Mouse (Mus musculus): ENCODE data around the gene Rassf6.
A peak's percentile ranks its signal among the peaks of the same experiment; 100 is the strongest.

Rassf6 gene

DNA sequence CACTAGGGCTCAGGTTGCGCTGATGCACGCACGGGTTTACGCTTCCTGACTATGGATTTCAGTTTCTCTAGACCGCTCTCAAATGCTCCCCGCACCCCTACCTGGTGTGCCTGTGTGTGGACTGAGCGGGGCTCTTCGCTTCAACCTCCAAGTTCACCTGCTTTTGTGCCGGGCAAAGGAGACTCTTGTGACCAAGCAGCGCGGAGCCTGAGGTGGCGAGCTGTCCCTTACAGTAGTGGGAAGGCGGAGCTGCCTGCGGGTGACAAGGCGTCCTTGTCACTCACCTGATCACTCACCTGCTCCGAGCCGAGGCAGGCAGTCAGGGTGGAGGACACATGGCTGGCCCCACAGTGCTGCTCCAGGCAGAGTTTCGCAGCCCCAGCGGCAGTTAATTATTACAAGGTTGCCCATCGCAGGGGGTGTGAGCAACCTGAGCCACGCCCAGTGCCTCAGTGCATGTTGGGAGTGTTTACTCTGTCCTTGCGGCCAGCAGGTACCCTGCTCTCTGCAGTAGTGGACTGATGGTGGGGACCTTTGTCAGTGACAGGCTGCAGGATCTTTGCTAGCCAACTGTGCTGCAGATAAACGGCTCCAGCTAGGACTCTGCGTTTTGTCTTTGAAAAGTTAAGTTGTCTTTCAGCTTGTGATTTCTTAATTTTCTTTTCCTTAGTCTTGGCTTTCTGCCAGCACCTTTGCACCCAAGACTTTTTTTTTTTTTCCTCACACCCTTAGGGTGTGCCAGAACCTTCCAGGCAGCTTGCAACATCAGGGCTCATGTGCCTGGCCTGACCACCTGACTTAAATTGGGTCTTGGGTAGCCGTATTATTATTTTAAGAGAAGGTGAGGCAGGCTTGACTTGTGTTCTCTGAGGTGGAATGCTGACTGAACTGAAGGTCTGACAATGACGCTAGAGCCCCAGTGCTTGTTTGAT is at the start of gene Rassf6:
TSS of gene Rassf6 (minus strand) at position 372 of the 932 bp plus-strand sequence.
- peak; percentile 79 for ATAC-seq (ENCODE audit: low TSS enrichment)

- ATAC-seq (ENCODE audit: low TSS enrichment): no peak
These were observed 49.1 kb upstream of the Rassf6 start for GRCm38 (mm10) chr5:90689426-90690128.

DNA sequence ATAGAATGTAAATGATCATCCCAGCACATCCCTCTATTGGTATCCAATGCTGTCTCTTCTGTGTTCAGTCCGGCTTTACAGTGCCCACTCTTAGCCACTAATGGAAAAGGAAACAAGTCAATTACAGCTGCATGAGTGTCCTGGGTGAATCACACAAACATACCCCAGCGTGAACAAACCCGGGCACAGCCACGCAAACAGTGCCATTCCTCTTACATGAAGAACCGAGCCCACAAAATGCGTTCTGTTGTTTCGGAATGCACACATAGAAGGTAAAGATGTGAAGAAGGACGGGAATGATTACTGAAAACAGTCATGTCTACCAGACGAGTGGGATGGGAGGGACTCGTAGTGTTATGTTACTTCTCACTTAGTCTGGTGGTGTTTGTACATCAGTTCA is 47.5 kb upstream of the Rassf6 start:
- no peak for ATAC-seq (ENCODE audit: low TSS enrichment)

GRCm38 (mm10) chr5:90684994-90685393 is 44.5 kb upstream of the Rassf6 start:
- no peak for ATAC-seq (ENCODE audit: low TSS enrichment)

- no peak for ATAC-seq (ENCODE audit: low TSS enrichment)
These were observed 41.4 kb upstream of the Rassf6 start for GRCm38 (mm10) chr5:90681842-90682241.

DNA sequence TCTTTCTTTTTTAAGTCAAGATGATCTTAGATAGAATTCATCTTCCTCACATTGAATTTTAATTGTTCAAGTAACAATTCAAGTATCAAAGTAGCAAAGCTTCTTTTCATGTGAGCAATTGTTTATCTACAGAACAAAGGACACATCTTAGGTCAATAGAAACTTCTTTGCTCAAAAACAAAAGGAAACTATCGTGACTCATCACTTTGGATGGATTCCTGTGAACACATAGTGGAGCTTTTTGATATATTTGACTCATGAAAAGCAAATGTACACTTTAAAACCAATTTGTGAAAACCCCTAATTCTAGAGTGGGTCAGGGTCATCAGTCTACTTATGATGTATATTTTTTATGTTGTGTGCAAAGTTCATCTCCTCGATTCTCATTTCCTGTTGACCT is 37.1 kb upstream of the Rassf6 start:
- no peak for ATAC-seq (ENCODE audit: low TSS enrichment)

- ATAC-seq (ENCODE audit: low TSS enrichment): no peak
These were observed 21.4 kb upstream of the Rassf6 start for GRCm38 (mm10) chr5:90661852-90662251.

- ATAC-seq (ENCODE audit: low TSS enrichment): peak; percentile 79
These were observed 21.0 kb upstream of the Rassf6 start for GRCm38 (mm10) chr5:90661436-90661835.

DNA sequence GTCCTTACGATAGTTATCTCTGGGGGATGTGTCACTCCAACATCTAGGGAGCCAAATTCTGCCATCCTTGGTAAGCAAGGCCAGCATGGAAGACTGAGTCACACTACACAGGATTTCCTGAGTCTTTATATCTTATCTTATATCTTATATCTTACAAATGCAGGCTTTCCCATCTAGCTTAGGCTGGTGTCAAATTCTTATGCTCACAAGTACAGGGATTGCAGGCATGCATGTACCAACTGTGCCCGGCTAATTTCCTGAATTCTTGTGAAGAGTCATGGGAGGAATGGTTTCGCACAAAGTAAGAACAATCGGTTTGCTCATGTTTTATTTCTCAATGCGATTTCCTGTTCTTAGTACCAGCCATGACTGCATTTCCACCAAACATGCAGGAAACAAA is 20.0 kb upstream of the Rassf6 start:
- ATAC-seq (ENCODE audit: low TSS enrichment): no peak

DNA sequence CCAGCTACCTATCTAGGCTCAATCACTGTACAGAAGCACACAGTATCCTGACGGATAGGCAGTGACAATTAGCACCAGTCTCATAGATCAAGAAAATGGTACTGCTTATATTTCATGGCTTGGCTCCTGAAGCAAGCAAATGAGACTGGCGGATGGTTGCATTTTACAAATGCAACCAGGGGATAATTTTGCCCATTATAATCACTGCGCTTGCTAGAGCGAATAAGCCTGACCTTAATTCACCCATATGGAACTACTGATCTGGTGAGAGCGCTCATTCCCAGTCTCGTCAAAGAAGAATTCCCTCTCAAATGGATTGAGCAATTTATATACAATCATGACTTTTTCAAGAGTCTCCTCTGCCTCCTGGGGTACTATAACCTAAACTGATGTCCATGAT is 16.2 kb upstream of the Rassf6 start:
- ATAC-seq (ENCODE audit: low TSS enrichment): no peak

DNA sequence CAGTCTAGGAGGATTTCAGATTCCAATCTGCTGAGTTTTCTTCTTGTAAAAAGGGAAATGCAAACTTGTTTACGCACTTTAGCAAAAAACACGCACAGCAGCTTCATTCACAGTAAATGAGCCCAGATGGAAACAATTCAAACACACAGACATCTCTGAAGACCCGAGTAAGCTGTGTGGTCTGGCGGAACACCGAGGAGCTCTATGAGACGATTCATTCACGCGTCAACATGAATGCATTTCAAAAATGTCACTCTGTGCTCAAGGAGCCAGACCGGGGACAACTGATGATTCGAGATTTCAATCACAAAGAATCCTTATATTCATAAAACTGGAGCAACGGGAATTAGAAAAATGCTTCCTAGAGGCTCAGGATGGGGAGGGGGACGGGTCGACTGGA is 15.4 kb upstream of the Rassf6 start:
- ATAC-seq (ENCODE audit: low TSS enrichment): no peak

GRCm38 (mm10) chr5:90654798-90655197 is 14.3 kb upstream of the Rassf6 start:
- no peak for ATAC-seq (ENCODE audit: low TSS enrichment)

DNA sequence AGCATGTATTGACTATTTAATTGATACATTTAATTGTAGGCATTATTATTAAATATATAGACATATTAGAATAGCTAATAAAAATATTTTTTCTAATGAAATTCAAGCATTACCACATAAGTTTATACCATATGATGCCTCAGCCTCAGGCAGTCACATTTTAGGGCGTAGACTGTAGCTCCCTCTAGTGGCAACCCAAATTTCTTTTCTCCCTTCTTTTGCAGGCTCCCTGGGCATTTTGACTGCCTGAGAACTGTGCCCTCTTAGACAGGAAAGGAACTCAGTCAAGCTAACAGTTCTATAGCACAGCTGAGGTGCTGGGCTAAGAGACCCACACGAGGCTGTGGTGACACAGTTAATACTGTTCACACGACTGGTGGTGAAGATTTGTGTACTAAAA is 12.3 kb upstream of the Rassf6 start:
- ATAC-seq (ENCODE audit: low TSS enrichment): peak; percentile 96

DNA sequence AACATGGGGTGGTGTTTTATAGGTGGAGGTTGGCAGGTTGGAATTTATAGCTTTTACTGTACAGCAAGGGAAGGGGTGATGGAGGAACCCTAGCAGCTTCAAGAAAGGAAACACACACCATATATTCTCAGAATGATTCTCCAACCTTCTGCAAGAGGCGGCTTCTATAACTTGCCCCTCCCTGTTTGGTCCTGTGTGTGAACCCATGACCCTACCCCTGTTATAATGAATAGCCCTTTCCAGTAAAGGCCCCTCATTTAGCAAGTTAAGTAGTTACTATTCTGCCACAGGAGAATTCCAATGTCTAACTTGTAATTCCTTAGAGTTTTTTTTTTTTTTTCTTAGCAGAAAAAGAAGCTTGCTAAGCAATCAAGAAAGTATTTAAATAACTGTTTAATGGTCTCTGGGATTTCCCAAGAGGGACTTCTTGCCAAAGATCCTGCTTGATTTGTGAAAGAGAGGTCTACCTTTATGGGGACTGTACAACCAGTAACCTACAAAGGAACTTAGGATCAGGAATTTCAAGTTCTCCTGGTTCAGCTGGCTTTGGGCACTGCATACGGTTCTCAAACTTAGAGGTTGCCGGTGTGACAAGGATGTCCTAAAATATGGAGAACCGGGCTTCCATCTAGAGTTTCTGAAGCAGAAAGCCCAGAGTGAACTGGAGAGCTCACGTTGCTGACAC is 10.2 kb upstream of the Rassf6 start:
- ATAC-seq (ENCODE audit: low TSS enrichment): no peak

- ATAC-seq (ENCODE audit: low TSS enrichment): no peak
These were observed 7.0 kb upstream of the Rassf6 start for GRCm38 (mm10) chr5:90647473-90647872.

GRCm38 (mm10) chr5:90646398-90646797 is 5.9 kb upstream of the Rassf6 start:
- ATAC-seq (ENCODE audit: low TSS enrichment): no peak

- ATAC-seq (ENCODE audit: low TSS enrichment): no peak
These were observed 5.1 kb upstream of the Rassf6 start for GRCm38 (mm10) chr5:90645579-90645978.

DNA sequence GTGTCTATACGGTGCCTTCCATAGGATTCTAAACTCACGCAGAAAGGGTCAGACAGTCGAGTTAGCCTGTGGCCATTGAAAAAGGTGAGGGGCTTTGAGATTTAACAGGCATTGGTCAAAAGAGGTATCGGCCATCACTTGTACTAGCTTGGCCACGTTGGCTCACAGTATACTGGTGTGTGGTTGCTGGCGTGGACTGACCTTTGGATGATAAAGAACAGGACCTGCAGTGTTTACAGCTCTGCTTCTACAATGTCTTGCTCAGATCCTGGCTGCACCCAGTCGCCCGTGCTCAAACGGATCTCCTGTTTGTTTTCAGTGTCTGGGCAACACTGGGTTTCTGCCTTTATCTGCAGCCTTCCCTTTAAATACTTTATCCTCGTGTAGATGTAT is 757 bp upstream of the Rassf6 start:
- ATAC-seq (ENCODE audit: low TSS enrichment): no peak

DNA sequence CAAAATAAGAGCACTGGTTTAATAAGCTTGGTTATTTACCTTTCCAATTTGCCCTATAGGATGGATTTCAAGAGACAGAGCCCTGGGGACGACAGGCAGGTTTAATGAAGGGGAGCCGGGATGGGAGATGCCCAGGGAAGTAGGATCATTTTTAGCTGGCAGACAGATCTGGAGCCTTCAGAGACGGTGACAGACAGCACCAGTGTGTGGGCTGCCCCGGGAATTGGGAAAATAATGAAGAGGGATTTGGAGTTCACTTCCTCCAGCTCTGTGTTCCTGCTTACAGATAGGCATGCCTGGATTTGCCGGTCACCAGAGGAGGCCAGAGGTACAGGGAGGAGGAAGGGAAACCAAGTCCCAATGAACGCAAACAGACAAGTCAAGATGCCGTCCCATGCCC is 5.6 kb downstream of the Rassf6 start:
- no peak for ATAC-seq (ENCODE audit: low TSS enrichment)

GRCm38 (mm10) chr5:90628530-90628929 is 11.9 kb downstream of the Rassf6 start:
- ATAC-seq (ENCODE audit: low TSS enrichment): no peak

GRCm38 (mm10) chr5:90628011-90628410 is 12.4 kb downstream of the Rassf6 start:
- no peak for ATAC-seq (ENCODE audit: low TSS enrichment)

- no peak for ATAC-seq (ENCODE audit: low TSS enrichment)
These were observed 13.0 kb downstream of the Rassf6 start for GRCm38 (mm10) chr5:90627423-90627822.

Measured in frontal cortex, adult (tissue).